Mouse (Mus musculus): ENCODE measurements at regions not wholly inside any gene's neighbourhood (a gene's known extent, or its start where the extent isn't known, plus 50 kb on each side); places are given as distances from the start of the nearest gene placed in this dataset.

GRCm38 (mm10) chr7:68686396-68687139, 62.5 kb downstream of the Arrdc4 start:
- Histone ChIP-seq H3K36me3 (no peaks in the 10 kb centered on the region), H3K9me3 (peaks cover 6% of the 10 kb centered on the region; the same call in 1 of the 2 replicates), H3K4me2 (no peak overlapping the region), H3K27ac (no peak overlapping the region), H3K27me3 (no peaks in the 10 kb centered on the region), H3K9ac (replicated peaks) (no peak overlapping the region), H3K4me1 (replicated peaks) (no peaks in the 10 kb centered on the region), H3K4me3 (replicated peaks) (no peak overlapping the region)
- no peak for ATAC-seq (ENCODE audit: insufficient number of reproducible peaks, insufficient read depth, low FRiP score, low TSS enrichment, low read depth)
- 62% methylated on average over 6 of the region's 6 CpGs for WGBS

GRCm38 (mm10) chr7:68682929-68683643, 66.0 kb downstream of the Arrdc4 start:
- ATAC-seq (ENCODE audit: insufficient number of reproducible peaks, insufficient read depth, low FRiP score, low TSS enrichment, low read depth), result no peak
- no peaks in the 10 kb centered on the region for H3K9me3 ChIP-seq
- no peak overlapping the region for H3K4me2 ChIP-seq
- H3K4me1 ChIP-seq (replicated peaks), result no peaks in the 10 kb centered on the region
- no peak overlapping the region for H3K27ac ChIP-seq
- H3K27me3 ChIP-seq, result no peaks in the 10 kb centered on the region
- 67% methylated on average over 5 of the region's 5 CpGs for WGBS
- no peaks in the 10 kb centered on the region for H3K36me3 ChIP-seq
- no peak overlapping the region for H3K9ac ChIP-seq (replicated peaks)
- H3K4me3 ChIP-seq (replicated peaks), result no peak overlapping the region

- Histone ChIP-seq H3K36me3 (no peaks in the 10 kb centered on the region), H3K9ac (replicated peaks) (no peak overlapping the region), H3K27ac (no peak overlapping the region), H3K4me2 (no peak overlapping the region), H3K27me3 (no peaks in the 10 kb centered on the region), H3K4me1 (replicated peaks) (no peaks in the 10 kb centered on the region), H3K4me3 (replicated peaks) (no peak overlapping the region), H3K9me3 (no peaks in the 10 kb centered on the region)
- ATAC-seq (ENCODE audit: insufficient number of reproducible peaks, insufficient read depth, low FRiP score, low TSS enrichment, low read depth), result no peak
- 75% methylated on average over 6 of the region's 6 CpGs for whole genome bisulfite sequencing
These were observed 66.7 kb downstream of the Arrdc4 start for GRCm38 (mm10) chr7:68682318-68682728.

- H3K9me3 ChIP-seq, result no peaks in the 10 kb centered on the region
- no peak for ATAC-seq (ENCODE audit: insufficient number of reproducible peaks, insufficient read depth, low FRiP score, low TSS enrichment, low read depth)
- no peaks in the 10 kb centered on the region for H3K27me3 ChIP-seq
- no peaks in the 10 kb centered on the region for H3K36me3 ChIP-seq
- 90% methylated on average over 3 of the region's 3 CpGs for WGBS
- no peaks in the 10 kb centered on the region for H3K4me1 ChIP-seq (replicated peaks)
- H3K4me2 ChIP-seq, result no peak overlapping the region
- no peak overlapping the region for H3K27ac ChIP-seq
- H3K9ac ChIP-seq (replicated peaks), result no peak overlapping the region
- H3K4me3 ChIP-seq (replicated peaks), result no peak overlapping the region
These were observed 69.3 kb downstream of the Arrdc4 start for GRCm38 (mm10) chr7:68679770-68680169.

- H3K4me1 ChIP-seq (replicated peaks), result no peaks in the 10 kb centered on the region
- ATAC-seq (ENCODE audit: insufficient number of reproducible peaks, insufficient read depth, low FRiP score, low TSS enrichment, low read depth), result no peak
- no peak overlapping the region for H3K27ac ChIP-seq
- H3K9me3 ChIP-seq, result no peaks in the 10 kb centered on the region
- H3K9ac ChIP-seq (replicated peaks), result no peak overlapping the region
- H3K4me3 ChIP-seq (replicated peaks), result no peak overlapping the region
- H3K4me2 ChIP-seq, result no peak overlapping the region
- H3K27me3 ChIP-seq, result no peaks in the 10 kb centered on the region
- H3K36me3 ChIP-seq, result no peaks in the 10 kb centered on the region
- WGBS, result 76% methylated on average over 12 of the region's 12 CpGs
These were observed 81.0 kb downstream of the Arrdc4 start for GRCm38 (mm10) chr7:68667790-68668732.

GRCm38 (mm10) chr7:68667215-68667614, 81.8 kb downstream of the Arrdc4 start:
- no peak overlapping the region for H3K4me3 ChIP-seq (replicated peaks)
- no peak overlapping the region for H3K4me2 ChIP-seq
- no peak overlapping the region for H3K27ac ChIP-seq
- H3K9ac ChIP-seq (replicated peaks), result no peak overlapping the region
- no peaks in the 10 kb centered on the region for H3K27me3 ChIP-seq
- no peaks in the 10 kb centered on the region for H3K9me3 ChIP-seq
- no peak for ATAC-seq (ENCODE audit: insufficient number of reproducible peaks, insufficient read depth, low FRiP score, low TSS enrichment, low read depth)
- no peaks in the 10 kb centered on the region for H3K36me3 ChIP-seq
- H3K4me1 ChIP-seq (replicated peaks), result no peaks in the 10 kb centered on the region
- 64% methylated on average over 4 of the region's 4 CpGs for WGBS

GRCm38 (mm10) chr7:68656354-68656753, 92.7 kb downstream of the Arrdc4 start:
- no peaks in the 10 kb centered on the region for H3K4me1 ChIP-seq (replicated peaks)
- no peak overlapping the region for H3K4me2 ChIP-seq
- ATAC-seq (ENCODE audit: insufficient number of reproducible peaks, insufficient read depth, low FRiP score, low TSS enrichment, low read depth), result no peak
- no peaks in the 10 kb centered on the region for H3K36me3 ChIP-seq
- peaks cover 11% of the 10 kb centered on the region for H3K9me3 ChIP-seq
- no peak overlapping the region for H3K4me3 ChIP-seq (replicated peaks)
- no peak overlapping the region for H3K27ac ChIP-seq
- no peak overlapping the region for H3K9ac ChIP-seq (replicated peaks)
- H3K27me3 ChIP-seq, result no peaks in the 10 kb centered on the region

GRCm38 (mm10) chr7:68653534-68653933, 95.5 kb downstream of the Arrdc4 start:
- Histone ChIP-seq H3K36me3 (no peaks in the 10 kb centered on the region), H3K4me3 (replicated peaks) (no peak overlapping the region), H3K9me3 (peaks cover 11% of the 10 kb centered on the region), H3K4me1 (replicated peaks) (no peaks in the 10 kb centered on the region), H3K4me2 (no peak overlapping the region), H3K27me3 (no peaks in the 10 kb centered on the region), H3K27ac (no peak overlapping the region), H3K9ac (replicated peaks) (no peak overlapping the region)
- ATAC-seq (ENCODE audit: insufficient number of reproducible peaks, insufficient read depth, low FRiP score, low TSS enrichment, low read depth), result no peak
- WGBS, result 63% methylated on average over 1 of the region's 1 CpGs

- WGBS, result 66% methylated on average over 4 of the region's 4 CpGs
- ATAC-seq (ENCODE audit: insufficient number of reproducible peaks, insufficient read depth, low FRiP score, low TSS enrichment, low read depth), result no peak
- H3K27ac ChIP-seq, result no peak overlapping the region
These were observed 97.6 kb downstream of the Arrdc4 start for GRCm38 (mm10) chr7:68651418-68651817.

GRCm38 (mm10) chr7:68637556-68638215, 111.4 kb downstream of the Arrdc4 start:
- no peaks in the 10 kb centered on the region for H3K9me3 ChIP-seq
- H3K9ac ChIP-seq (replicated peaks), result no peak overlapping the region
- ATAC-seq (ENCODE audit: insufficient number of reproducible peaks, insufficient read depth, low FRiP score, low TSS enrichment, low read depth), result no peak
- no peak overlapping the region for H3K4me3 ChIP-seq (replicated peaks)
- no peaks in the 10 kb centered on the region for H3K36me3 ChIP-seq
- no peak overlapping the region for H3K27ac ChIP-seq
- H3K27me3 ChIP-seq, result no peaks in the 10 kb centered on the region
- 32% methylated on average over 7 of the region's 7 CpGs for WGBS
- H3K4me2 ChIP-seq, result no peak overlapping the region
- H3K4me1 ChIP-seq (replicated peaks), result no peaks in the 10 kb centered on the region; the same call in 1 of the 2 replicates

More at GRCm38 (mm10) chr7:68651418-68651817, 97.6 kb downstream of the Arrdc4 start:
- H3K27me3 ChIP-seq, result no peaks in the 10 kb centered on the region
- peaks cover 11% of the 10 kb centered on the region for H3K9me3 ChIP-seq
- H3K4me2 ChIP-seq, result no peak overlapping the region
- H3K9ac ChIP-seq (replicated peaks), result no peak overlapping the region
- H3K4me1 ChIP-seq (replicated peaks), result no peaks in the 10 kb centered on the region
- no peak overlapping the region for H3K4me3 ChIP-seq (replicated peaks)
- H3K36me3 ChIP-seq, result no peaks in the 10 kb centered on the region
